Mouse (Mus musculus): ENCODE results near the gene Clba1. TPM values are rescaled to one million over a fixed set of nuclear protein-coding genes. Genes with fewer than 3 reads are reported as not detected.

Clba1 gene
- total RNA-seq (2021): 1 to 10 TPM; 4.4 to 5.1 TPM
- long read RNA-seq, experiment 1, transcript Clba1-201 (5 exons, 1,960 nt): major isoform, 13 of 13 reads
- long read RNA-seq, experiment 1, partial matches to known transcripts: 0 of 13 reads
- long read RNA-seq, experiment 1, other reads (novel, unspliced or antisense): 0 of 13 reads
- long read RNA-seq, experiment 2, transcript Clba1-201 (5 exons, 1,960 nt): major isoform, 7 of 7 reads
- long read RNA-seq, experiment 2, partial matches to known transcripts: 0 of 7 reads
- long read RNA-seq, experiment 2, other reads (novel, unspliced or antisense): 0 of 7 reads

DNA sequence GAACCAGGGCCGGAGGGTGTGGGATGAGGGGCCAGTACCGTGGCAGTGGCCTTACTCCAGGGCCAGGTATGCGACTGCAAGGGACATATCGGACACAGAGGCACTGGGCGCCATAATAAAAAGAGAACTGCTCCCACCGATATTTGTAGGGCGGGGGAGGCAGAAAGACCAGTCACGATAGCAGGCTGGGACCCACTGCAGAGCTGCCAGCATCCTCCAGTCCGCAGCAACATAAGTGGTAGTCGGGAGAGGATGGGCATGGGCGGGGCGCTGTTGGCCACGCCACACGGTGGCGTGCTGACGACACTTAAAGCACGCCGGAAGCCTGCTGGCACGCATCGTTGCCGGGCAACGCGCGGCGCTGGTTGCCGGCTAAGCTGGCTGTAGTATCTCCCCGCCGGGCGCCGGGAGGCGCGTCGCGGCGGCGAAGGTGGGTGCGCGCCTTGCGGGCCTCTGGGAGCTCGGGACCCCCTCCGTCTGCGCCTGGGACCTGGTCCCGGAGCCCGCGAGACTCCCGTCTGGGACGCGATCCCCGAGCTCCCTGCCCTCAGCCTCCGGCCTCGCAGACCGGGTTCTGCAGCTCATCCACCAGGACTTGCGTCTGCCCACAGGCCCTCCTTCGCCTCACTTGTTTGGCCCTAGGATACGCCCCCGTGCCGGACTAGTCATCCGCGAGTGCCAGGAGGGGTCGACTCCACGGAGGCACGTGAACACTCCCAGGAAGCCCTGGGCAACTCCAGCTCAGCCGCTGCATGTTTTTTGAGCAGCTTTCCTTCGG is at the start of gene Clba1:
Gene Clba1 (plus strand): TSS at position 351 of the 778 bp plus-strand sequence.
- DNase-seq: peak; percentile 95

DNA sequence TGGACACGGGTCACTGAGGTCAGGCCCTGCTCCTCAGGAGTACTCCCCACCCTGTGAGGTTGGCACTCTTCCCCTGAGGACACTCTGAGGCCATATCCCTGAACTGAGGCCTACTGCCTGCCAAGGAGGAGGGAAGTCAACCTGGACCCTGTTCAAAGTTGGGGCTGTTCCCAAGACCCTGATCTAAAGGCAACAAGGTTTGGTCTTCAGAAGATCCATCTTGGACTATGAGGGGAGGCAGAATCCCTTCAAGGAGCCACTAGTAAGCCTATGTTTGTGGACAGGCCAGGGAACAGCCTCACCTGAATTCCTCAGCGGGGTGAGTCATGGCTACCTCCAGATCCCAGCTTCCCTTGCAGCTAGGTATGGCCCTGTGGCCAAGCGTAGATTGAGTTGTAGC is 49.3 kb upstream of the Clba1 start:
- no peak for DNase-seq

DNA sequence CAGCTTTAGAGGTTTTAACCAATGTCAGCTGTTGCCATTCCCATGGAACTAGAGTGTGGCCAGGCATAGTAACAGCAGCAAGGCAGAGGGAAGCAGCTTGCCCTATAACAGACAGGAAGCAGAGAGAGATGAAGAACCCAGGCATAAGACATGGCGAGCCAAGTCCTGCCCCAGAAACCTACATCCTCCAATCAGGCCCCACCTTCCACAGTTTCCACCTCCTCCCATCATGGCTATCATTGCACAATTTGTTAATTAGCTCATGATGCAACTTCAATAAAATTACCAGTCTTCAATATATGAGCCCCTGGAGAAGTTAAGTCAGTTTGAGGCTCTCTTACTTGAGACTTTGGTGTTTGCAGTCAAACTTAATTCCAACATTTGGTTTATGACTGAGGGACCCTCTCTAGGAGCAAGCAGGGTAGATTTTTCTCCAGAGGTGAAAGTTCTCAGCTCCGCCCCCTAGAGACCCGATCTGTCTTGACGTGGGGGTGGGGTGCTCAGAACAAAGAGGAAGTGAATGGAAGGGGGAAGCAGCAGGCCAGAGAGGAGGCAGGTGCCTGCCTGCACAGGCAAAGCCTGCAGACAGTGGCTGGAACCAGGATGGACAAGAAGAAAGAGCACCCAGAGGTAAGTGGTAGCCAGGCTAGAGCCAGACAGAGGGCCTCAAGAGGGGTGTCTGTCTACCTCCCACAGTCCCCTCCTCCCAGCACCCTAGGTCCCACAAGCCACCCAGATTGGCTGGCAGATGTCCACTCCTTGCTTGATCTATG is 48.4 kb upstream of the Clba1 start, which contains the start of gene Pld4:
Gene Pld4 (plus strand): TSS at position 502 of the 773 bp plus-strand sequence.
- DNase-seq: no peak

DNA sequence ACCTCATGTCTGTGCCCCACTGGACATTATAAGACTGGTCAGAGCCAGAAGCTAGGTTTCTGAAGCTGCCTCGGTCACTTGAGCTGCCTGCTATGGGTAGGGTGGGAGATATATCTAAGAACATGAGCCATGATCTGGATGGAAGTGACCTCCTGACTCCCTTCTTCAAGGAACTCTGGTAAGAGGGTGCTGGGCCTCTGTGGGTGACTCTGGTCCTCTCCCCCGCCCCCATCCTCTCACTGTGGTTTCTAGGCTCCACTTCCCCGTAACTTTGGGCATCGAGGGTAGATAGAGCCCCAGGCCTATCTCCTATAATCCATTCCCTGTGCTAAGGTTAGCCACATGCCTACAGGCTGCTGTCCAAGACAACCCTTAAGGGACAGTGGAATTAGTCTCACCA is 47.3 kb upstream of the Clba1 start:
- no peak for DNase-seq

DNA sequence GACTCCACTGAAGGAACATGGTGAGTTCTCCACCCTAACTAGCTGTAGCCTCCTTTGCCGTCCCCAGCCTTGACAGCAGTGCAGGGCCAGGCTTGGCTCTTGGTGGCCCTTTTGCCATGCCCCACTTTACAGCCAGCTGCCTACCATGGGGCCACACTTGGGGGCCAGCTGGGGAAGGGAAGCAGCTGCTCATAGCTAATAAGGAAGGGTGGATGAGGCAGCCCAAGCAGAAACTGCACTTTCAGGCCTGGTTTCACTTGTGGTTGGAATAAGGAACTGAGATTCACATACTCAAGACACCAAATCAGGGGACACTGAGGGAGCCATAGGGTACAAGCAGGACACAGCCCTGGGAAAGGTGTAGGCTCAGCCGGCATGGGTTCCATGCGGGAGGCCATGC is 46.7 kb upstream of the Clba1 start:
- DNase-seq: no peak

DNA sequence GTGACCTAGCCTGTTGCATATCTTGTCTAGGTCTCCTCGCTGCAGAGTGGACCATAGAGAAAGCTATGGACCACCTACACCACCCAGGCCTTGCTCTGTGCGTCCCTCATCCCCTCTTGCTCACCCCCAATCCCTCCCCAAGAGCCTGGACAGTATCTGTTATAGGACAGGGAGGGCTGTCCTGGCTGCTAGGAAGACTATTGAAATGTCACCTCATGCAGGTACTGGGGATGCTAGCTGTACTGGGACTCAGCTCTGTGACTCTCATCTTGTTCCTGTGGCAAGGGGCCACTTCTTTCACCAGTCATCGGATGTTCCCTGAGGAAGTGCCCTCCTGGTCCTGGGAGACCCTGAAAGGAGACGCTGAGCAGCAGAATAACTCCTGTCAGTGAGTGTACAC is 45.6 kb upstream of the Clba1 start:
- DNase-seq: no peak

DNA sequence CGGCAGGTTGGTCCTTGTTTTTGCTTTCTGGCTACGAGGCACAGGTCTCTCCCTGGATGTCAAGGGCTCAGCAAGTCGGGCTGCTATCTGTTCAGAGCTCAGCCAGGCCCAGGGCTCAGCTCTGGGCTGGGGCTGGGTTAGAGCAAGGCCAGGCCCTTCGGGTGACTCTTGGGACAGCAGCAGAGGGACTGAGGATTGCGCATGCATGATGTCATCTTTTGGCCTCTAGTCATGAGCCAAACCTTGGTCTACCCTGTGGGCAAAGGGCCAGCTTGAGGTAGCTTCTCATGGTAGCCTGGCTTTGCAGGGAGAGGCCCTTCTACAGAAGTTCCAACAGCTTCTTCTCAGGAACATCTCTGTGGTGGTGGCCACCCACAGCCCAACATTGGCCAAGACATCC is 44.6 kb upstream of the Clba1 start:
- DNase-seq: peak; percentile 73

DNA sequence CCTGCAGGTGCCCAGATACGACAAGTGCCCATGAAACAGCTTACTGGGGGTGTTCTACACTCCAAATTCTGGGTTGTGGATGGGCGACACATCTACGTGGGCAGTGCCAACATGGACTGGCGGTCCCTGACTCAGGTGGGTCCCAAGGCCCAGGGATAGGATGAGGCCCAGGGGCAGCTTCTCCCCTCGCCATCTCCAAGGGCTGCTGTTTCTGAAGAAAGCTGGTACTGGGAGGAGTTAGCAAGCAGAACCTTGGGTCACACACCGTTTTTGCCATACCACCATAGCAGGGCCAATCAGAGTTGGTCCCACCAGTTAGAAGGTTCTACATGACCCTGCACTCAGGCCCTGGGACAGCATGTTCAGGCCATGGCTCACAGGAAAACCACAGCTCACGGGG is 43.7 kb upstream of the Clba1 start:
- no peak for DNase-seq

DNA sequence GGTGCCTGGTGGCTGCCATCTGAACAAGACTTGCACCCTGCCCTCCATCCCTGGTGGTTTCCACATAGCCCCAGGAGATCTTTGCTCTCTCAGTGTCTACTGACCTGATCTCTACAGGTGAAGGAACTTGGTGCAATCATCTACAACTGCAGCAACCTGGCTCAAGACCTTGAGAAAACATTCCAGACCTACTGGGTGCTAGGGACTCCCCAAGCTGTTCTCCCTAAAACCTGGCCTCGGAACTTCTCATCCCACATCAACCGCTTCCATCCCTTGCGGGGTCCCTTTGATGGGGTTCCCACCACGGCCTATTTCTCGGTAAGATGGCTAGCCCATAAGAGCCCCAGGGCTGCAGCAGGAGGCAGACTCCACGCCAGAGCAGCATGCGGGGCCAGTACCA is 42.2 kb upstream of the Clba1 start:
- DNase-seq: no peak

DNA sequence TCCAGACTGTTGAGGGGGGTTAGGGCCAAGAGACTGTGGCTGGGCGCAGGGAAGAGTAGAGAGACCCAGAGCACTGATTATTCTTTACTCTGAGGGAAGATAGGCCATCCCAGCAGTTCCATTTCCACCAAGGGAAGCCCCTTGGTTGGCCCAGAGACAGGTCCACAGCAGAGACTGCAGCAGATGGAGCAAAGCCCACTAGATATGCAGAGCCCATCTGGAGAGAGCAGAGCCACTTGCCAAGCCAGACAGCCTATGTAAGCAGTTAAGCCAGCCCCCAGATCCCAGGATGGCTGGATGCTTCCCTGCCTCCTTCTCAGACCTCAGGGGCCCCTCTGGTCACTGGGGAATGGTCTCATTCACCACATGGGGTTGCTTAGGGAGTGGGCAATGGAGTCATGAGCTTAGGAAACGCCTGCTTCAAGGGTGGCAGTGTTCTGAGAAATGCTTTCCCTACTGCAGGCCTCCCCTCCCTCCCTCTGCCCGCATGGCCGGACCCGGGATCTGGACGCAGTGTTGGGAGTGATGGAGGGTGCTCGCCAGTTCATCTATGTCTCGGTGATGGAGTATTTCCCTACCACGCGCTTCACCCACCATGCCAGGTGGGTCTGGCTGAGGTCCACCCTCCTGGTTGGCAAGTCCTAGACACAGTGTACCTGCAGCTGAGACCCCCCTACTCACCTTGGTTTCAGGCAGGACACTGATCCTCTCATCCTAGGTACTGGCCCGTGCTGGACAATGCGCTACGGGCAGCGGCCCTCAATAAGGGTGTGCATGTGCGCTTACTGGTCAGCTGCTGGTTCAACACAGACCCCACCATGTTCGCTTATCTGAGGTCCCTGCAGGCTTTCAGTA is 41.5 kb upstream of the Clba1 start:
- no peak for DNase-seq

DNA sequence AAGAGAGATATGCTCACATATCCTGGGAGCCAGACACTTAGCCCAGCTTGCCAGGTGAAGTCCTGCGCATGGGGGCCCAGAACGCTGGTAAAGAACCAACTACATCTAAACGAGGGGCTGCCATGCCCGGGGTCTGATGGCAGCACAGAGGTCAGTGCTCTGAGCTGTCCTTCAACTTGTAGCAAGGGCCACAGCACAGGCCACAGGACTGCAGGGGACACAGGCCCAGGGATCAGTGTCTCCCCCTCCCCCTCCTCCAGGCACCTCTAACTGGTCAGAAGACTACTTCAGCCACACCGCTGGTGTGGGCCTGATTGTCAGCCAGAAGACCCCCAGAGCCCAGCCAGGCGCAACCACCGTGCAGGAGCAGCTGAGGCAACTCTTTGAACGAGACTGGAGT is 40.6 kb upstream of the Clba1 start:
- no peak for DNase-seq

DNA sequence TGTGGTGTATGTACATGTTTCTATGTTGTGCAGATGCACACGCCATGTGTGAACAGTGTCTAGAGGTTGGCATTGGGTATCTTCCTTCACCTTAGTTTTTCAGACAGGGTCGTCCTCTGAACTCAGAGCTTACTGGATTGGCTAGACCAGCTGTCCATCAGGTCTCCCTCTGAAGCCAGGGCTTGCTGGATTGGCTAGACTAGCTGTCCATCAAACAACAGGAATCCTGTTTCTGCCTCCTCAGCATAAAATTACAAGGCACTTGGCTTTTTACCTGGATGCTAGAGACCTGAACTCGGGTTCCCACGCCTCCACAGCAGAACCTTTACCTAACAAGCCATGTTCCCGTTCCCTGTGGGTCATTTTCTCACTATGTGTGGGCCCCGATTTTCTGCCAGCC is 39.7 kb upstream of the Clba1 start:
- no peak for DNase-seq

DNA sequence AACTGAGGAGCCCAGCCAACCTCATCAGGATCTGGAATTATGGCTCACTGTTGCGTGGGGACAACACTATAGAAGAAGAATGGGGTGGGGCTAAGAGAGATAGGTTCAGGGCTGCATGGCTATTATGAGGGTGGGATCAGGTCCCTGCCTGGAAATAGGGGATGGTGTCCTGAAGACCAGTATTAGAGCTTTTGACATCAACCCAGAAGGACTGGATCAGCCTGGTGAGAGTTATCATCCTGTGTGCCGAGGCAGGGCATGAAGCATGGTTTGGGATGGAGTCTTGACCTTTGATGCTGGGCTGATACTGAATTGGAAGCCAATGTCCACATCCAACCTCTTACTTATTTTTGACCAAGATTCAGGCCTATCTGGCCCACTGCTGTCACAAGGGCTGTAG is 39.0 kb upstream of the Clba1 start:
- DNase-seq: no peak

DNA sequence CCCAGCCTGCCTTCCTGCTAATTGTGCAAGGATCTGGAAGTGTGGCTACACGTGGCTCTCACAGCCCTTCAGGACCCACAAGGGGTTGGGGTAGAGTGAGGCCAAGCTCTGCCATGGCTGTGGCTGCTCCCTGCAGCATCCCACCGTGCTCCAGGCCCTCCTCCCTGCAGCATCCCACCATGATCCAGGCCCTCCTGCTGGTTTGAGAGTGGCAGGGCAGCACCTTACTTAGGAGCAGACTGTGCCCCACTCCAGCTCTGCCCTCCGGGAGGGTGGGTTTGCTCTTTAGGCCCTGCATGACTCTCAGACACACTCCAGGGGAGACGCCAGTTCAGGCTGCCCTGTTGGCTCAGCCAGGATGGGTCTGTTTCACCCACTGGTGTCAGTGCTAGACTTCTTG is 38.3 kb upstream of the Clba1 start:
- DNase-seq: no peak

DNA sequence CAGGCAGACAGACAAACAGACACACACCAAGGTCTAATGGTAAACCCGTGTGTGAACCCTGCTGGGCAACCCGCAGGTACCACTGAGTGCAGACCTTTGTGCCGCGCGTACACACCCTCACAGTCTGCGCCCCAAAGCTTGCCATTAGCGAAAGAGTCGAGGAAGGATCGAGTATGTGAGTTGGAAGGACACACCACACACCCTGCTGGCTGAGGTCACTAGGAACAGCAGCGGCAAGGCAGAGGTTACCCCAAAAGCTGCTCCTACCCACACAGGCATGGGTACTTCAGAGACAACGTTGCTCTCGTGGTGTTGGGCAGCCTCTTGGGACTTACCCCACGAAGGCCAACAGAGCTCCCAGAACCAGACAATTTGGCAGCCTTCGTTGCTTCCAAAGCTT is 36.4 kb upstream of the Clba1 start:
- no peak for DNase-seq

DNA sequence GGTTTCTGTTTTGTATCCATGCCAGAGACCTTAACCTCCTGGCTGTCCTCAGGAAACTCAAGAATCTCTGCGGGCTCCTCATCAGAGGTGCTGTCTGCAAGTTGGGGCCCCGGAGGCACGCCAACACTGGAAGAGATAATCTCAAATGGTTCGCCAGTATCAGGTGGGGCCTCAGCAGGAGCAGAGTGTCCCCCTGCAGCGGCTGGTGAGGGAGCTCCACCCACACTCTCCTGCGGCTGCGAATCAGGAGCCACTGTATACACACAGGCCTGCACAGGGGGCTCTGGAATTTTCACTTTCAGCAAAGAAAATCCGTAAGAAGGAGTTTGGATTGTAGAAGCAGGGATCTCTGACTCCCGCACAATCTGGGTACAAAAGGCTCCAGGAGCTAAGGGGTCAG is 35.4 kb upstream of the Clba1 start:
- DNase-seq: no peak

DNA sequence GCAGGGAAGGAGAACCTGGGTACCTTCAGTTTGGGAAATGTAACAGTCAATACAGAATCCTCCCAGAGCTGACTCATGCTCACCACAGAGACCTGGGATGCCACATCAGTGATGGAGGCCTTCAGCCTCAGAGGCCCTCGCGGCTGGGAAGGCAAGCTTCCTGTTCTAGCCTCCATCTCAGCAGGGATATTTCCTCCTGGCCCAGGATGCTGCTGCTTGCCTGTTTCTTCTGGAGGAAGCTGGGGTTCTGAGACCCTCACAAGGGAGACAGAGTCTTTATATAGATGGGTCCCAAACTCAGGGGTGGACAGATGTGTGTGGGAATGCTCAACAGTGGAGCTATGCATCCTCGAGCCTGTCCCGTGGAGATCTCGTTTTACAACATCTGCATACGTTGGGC is 34.7 kb upstream of the Clba1 start:
- no peak for DNase-seq

DNA sequence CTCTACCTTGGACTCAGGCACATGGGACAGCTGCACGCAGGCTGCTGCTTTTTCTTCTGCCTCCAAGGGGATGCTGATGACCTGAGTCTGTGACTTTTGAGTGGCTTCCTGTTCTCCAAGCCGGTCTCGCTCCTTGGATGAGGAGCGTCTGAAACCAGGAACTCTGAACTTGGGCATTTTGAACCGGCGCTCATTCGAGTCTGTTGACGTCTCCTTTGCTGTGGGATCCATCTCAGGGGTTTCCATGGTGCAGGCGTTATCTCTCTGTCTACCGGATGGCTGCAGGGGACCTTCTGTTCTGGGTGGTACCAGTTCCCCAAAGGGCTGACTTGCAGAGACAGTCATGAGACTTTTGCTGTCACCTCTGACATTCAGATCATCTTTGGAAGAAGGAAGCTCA is 34.3 kb upstream of the Clba1 start:
- no peak for DNase-seq

DNA sequence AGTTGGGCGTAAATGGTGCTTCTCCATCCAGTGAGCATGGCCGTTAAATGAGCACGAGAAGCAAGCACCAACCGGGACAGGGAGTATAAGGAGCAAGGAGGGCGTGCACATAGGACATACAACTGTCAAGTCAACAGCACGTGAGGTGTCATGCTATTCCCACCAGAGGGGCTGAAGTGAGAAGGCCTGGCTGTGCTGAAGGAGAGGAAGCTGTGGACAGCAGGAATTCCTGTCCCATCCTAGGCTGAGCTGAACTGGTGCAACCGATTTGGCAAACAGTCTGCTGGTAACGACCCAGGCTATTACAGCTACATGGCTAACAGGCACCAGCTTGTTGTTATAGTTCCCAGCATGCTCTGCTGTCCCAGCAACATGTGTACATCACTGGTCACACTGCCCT is 17.7 kb upstream of the Clba1 start:
- no peak for DNase-seq

DNA sequence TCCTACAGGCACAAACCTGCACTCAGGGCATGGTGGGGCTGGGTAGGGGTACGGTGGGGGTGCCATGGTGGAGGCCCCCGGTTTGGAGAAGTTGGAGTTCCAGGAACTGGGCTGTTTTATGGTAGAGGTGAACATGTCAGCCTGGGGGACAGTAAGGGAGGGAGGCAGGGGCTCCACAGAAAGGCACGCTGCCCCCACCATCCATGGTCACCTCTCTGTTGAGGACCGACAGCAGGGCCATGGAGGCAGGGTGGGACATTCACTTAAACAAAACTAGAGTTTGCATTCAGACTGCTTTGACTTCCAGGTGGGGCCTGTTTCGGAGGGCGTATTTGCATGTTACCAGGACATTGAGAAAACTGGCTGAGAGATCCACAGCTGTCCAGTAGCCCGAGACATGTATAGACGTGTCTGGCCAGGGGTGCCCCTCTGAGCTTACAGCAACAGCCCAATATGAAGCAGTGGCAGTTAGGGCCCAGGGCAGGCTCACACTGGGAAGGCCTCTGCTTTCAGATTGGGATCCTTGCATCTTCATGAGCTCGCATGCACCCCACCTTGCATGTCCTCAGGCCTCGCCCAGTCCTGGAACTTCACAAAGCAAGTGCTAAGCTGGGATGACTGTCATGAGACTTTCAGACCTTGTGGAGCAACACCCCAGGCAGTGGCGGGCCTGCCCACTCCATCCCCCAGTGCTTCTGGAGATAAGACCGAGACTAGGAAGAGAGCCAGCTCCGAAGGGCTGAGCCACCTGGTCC is 15.0 kb upstream of the Clba1 start:
- peak; percentile 80 for DNase-seq

DNA sequence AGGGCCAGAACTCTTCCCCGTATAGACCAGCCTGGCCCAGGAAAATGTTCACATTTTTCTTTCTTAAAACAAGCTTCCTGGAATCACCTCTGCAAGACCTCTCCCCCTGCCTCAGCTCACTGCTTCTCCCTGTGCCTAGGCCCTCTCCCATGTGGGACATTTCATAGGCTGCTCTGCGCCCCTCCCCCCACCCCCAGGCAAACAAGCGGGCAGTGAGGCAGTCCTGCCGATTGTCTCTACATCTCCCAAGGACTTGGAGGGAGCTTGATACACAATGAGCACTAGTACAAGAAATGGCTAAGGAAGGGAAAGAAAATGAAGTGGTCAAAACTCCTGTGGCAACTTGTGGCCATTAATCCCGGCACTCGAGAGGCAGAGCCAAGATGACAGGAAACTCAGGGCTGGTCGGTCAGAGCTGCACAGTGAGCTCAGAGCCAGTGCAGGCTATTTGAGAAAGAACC is 14.4 kb upstream of the Clba1 start:
- DNase-seq: no peak

Data from adrenal gland, postnatal 10 days (tissue).